Mouse (Mus musculus) mature B cell (primary cell): ENCODE data around the gene Nkd1.

Source experiments
- in situ Hi-C: fragments of 300-500 bp; cut with MboI; formaldehyde crosslinking; loops from 2 replicates; pipeline ENCODE4 v1.14.3; 2019

The Nkd1 gene

GRCm38 (mm10) chr8:88610271-88610670 is 89.1 kb downstream of the Nkd1 start:
- in situ Hi-C loops = no loop called here

DNA sequence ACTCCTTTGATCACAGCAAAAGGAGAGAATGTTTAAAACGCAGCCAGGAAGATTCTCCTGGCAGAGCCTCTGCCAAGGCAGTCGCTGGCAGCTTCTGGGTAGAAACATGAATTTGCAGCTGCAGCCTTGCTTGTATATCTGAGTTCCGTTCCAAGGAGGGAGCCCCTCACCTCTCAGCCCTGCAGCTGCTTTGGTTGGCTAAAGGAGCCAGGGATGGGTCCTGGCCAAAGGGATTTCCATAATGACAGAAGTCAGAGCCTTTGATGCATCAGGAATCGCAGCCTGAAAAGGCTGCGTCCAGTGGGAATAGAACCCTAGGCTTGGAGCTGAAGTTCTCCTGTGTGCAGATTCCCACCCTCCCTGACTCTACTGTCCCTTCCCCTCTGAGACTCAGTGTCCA is 93.8 kb downstream of the Nkd1 start:
- in situ Hi-C loops = no loop called here

- in situ Hi-C loops = no loop called here
These were observed 97.5 kb downstream of the Nkd1 start for GRCm38 (mm10) chr8:88618612-88619011.

- in situ Hi-C loops = no loop called here
These were observed 98.4 kb downstream of the Nkd1 start for GRCm38 (mm10) chr8:88619513-88619912.

DNA sequence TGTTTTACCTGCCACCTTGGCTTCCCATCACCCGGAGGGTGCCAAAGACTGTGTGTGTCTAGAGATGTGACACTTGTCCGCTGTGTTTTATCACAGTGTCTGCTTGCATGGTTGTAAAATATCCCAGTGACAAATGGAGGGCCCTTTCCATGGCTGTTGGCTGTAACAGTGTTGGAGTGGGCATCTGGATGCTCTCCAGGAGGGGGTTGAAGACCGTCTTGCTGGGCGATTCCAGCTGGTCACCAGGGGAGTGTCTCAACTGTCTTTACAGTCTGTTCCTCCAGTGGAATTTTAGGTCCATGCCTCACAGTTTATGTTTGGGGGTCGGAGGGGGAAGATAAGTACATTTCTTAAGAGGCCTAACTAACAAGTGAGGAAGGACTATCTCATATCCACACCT is 99.8 kb downstream of the Nkd1 start:
- in situ Hi-C loops = no loop called here

GRCm38 (mm10) chr8:88621408-88621807 is 100.3 kb downstream of the Nkd1 start:
- in situ Hi-C loops = no loop called here

- in situ Hi-C loops = no loop called here
These were observed 102.2 kb downstream of the Nkd1 start for GRCm38 (mm10) chr8:88623351-88623750.

DNA sequence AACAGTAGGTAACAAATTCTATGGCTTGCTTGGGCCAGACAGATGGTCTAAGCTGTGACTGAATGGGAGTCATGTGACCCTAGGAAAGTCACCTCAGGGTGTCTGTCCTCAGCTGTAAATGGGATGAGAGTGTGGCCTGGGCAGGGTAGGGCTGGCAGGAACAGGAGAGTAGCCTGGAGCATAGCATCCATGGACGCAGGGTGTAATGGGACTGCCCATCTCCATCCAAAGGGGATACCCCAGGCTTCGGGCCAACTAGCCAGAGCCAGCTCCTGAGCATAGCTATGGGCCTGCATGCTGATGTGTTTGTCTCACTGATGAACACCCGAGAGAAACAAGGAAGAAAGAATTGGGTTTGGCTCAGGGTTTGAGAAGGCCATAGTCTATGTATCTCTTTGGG is 103.1 kb downstream of the Nkd1 start:
- in situ Hi-C loops = no loop called here

- in situ Hi-C loops = no loop called here
These were observed 105.3 kb downstream of the Nkd1 start for GRCm38 (mm10) chr8:88626433-88626832.

- in situ Hi-C loops = no loop called here
These were observed 105.7 kb downstream of the Nkd1 start for GRCm38 (mm10) chr8:88626940-88627264.

DNA sequence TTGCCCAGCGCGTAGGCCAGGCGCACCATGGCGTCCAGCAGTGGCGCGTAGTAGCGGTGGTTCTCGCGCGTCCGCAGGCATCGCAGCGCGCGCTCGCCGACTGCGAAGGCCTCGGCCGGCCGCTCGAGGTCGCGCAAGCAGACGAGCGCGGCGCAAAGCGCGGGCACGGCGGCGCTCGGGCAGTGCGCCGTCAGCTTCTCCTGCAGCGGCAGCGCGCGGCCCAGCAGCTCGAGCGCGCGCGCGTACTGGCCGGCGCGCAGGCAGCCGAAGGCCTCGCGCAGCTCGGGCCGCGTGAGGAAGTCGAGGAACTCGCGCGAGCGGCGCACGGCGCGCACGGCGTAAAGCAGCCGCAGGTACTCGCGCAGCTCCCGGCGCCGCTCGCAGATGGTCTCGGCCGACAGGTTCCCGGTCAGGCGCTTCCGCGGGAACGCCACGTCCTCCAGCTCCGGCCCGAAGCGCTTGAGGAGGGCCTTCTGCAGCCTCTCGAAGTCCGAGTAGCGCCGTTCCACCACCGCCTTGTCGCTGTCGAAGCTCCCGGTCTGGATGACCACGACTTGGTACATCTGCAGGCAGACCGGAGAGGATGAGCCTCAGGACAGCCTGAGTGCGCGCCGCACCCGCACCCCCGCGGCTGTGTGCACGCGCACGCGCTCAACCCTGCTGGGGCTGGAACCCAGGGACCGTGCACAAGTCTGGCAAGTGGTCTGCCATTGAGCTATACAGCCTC is 106.3 kb downstream of the Nkd1 start:
- in situ Hi-C loops = no loop called here

DNA sequence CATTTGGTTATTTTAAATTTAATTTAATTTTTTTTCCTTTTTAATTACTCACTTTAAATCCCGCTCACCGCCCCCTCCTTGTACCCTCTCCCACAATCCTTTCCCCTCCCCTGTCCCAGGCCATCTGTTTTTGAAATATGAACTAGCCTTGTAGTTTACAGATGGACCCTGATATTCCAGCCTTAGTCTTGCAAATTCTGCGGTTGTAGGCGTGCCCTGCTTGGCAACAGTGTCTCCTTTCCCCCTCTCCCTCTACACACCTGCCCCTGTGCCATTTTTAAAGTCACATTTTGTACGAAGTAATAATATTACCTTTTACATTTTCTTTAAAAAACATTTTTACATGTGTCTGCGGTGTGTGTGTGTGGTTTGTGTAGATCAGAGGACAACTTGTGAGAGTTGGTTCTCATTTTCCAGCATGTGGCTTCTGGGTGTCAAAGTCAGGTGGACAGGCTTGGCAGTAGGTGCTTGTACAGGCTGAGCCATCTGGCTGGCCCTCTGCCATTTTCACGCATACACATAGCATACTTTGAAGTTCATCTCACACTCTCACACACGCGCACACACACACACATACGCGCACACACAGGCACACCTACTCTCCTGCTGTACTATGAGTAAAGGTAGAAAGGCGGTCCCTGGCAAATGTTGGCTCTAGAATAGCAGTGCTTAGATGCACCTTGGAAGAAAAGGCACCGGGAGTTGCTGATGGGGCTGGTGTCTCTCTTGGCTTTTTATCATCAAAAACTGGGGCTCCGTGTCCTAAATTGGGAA is 107.0 kb downstream of the Nkd1 start:
- in situ Hi-C loops = no loop called here

DNA sequence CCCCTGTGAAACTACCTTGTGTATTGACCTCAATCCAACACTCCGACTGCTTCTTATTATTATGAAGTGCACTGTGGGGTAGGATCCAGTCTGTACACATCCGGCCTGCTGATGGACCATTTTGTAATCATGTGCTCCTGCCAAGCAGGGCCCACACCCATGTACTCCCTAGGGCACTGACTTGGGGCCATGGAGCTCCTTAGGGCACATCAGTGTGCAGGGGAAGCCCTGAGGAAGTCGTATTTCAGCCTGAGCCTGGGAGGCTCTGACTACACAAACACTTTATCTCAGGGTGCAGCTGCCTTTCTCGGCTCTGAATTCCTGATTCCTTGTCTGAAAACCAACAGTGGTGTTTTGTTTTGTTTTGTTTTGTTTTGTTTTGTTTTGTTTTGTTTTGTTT is 109.1 kb downstream of the Nkd1 start:
- in situ Hi-C loops = no loop called here

GRCm38 (mm10) chr8:88631081-88631480 is 109.9 kb downstream of the Nkd1 start:
- in situ Hi-C loops = no loop called here

- in situ Hi-C loops = no loop called here
These were observed 112.2 kb downstream of the Nkd1 start for GRCm38 (mm10) chr8:88633343-88633765.

- in situ Hi-C loops = loop anchor here (5.0 kb wide), 1 partner anchor 67 kb away; no protein-coding TSS in a partner anchor
These were observed 114.6 kb downstream of the Nkd1 start, which contains the start of gene Snx20 for GRCm38 (mm10) chr8:88635474-88636397. Gene Snx20 (minus strand): TSS chr8:88636128.

DNA sequence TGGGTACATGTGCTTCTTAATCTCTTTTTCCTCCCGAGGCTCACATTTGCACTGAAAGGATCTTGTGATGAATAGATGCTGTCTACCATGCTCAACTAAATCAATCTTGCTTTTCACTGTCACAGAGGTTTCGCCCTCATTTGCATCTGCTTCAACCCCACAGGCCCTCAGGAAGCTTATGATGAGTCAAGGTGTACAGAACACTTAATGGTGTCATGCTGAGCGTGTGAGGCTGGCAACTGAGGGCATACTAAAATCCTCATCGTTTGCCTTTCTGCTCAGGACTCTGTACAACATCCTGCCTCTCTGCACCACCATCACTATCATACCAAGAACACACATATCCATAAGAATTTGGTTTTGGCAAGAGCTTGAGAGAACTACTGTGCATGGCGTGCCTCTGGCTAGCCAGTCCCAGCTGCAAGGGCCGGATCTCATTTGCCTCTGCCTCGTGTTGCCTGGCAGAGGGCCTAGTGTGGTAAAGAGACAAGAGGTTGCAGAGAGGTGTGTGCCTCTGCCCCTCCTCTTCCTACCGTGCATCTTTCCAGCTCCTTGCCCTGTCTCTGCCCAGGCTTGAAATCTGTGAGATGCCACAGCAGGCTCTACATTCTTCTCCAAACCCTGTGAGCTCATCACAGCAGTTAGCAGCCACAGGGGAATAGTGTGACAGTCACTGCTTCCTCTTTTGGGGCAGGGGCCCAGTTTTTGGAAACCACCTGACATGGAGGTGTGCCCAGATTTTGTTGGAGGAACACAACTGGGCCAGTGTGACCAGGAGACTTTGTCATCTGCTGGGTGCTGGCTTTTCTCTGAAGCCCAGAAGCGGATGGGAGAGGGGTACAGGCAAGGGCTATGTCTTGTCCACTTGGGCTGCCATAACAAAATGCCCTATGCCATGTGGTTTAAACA is 116.2 kb downstream of the Nkd1 start:
- in situ Hi-C loops = loop anchor here (5.0 kb wide), 1 partner anchor 65 kb away; no protein-coding TSS in a partner anchor

DNA sequence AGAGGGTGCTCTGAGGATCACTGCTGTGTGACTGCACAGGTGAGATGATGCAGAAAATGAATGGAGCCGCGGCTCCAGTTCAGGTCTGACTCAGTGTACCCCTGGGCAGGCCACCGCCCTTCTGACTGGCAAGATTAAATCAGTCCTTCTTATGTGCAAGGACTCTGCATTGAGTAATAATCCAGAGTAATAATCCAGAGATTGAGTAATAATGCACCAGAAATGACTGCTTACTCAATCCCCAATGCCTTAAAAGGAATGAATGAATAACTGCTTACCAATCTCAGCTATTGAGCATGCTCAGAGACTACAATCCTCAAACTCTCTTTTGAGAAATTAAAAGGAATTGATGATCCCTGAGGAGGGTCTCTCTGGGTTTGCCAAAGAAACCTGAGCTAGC is 117.8 kb downstream of the Nkd1 start:
- in situ Hi-C loops = loop anchor here (5.0 kb wide), 1 partner anchor 63 kb away; no protein-coding TSS in a partner anchor

DNA sequence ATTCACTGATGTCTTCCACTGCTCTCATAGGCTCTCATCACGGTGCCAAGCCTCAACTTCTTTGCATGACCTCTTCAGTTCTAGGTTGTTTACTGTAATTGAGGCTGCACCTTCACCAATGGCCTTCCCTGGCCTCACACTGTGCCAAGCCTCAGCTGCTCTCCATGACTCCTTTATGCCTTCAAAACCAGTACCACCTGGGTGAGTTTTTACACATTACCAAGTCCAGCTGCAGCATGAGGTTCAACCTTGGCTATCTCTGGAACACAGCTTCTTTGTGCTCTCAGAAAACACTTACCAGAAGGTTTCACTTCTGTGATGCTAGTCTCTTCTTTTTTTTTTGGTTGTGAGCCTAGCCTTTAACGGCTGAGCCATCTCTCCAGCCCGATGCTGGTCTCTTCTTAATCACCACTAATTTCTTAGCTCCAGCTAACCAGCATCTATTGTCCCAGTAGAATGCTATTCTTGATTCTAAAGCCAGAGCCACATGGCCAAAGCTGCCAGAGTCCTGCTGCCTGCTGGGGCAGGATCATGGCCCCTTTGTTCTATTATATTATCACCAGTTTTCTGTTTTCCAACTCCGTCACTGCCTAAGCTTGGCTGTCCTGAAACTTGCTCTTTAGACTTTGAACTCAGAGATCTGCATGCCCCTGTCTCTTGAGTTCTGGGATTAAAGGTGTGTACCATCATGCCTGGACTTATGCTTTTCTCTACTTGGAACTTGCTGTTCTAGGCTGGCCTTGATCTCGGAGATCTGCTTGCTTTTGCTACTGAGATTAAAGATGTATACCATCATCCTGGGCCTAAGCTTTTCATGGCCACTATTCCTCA is 121.8 kb downstream of the Nkd1 start:
- in situ Hi-C loops = no loop called here
